Mouse (Mus musculus) olfactory bulb, adult 2 months (tissue): ENCODE results near the gene Vars.

ENCODE experiments used
- CTCF ChIP-seq: fragments of 200-500 bp; IDR thresholded peaks from 2 replicates; pipeline ENCODE4 v1.5.1; 2012; ENCODE audit warnings: low read depth, mild to moderate bottlenecking, low read length, moderate library complexity; ENCODE audit not compliant: insufficient read depth
- POLR2A ChIP-seq: fragments of 200-500 bp; IDR thresholded peaks from 2 replicates; pipeline ENCODE4 v1.6.1; 2012; ENCODE audit warnings: mild to moderate bottlenecking, low read depth, low read length, moderate library complexity; ENCODE audit not compliant: insufficient read depth

- TF ChIP-seq CTCF (no peak), POLR2A (no peak)
These were observed 55.1 kb downstream of the Vars start for GRCm38 (mm10) chr17:35055691-35056495.
